Mouse (Mus musculus): Measurements from ENCODE around the gene Galnt7. TPM values are rescaled to one million over a fixed set of nuclear protein-coding genes. Genes with fewer than 3 reads are reported as not detected.

Galnt7 gene
- polyA plus RNA-seq, 1 experiment from 2014 or later: 25.6 TPM

GRCm38 (mm10) chr8:57585128-57585442 lies 67.7 kb downstream of the Galnt7 start:
- Histone ChIP-seq H3K9ac (ENCODE audit: low read depth, low read length) (no peak overlapping the region), H3K27ac (ENCODE audit: low read depth, low read length) (no peak overlapping the region), H3K4me2 (replicated peaks; ENCODE audit: low read depth, low read length) (no peak overlapping the region), H3K27me3 (ENCODE audit: control insufficient read depth, insufficient read depth, low read length) (no peaks in the 10 kb centered on the region), H3K4me1 (ENCODE audit: control insufficient read depth, insufficient read depth, low read length) (no peaks in the 10 kb centered on the region), H3K36me3 (ENCODE audit: control insufficient read depth, insufficient read depth, low read length) (no peaks in the 10 kb centered on the region; the same call in 1 of the 2 replicates), H3K9me3 (ENCODE audit: control insufficient read depth, low read length) (no peaks in the 10 kb centered on the region), H3K4me3 (ENCODE audit: low read length) (no peak overlapping the region)
- ATAC-seq (ENCODE audit: low FRiP score, low TSS enrichment): no peak
- 93% methylated on average over 5 of the region's 5 CpGs for whole genome bisulfite sequencing

GRCm38 (mm10) chr8:57584416-57585127 lies 68.3 kb downstream of the Galnt7 start:
- Histone ChIP-seq H3K36me3 (ENCODE audit: control insufficient read depth, insufficient read depth, low read length) (no peaks in the 10 kb centered on the region; the same call in 1 of the 2 replicates), H3K9ac (ENCODE audit: low read depth, low read length) (no peak overlapping the region), H3K4me2 (replicated peaks; ENCODE audit: low read depth, low read length) (no peak overlapping the region), H3K9me3 (ENCODE audit: control insufficient read depth, low read length) (no peaks in the 10 kb centered on the region), H3K4me1 (ENCODE audit: control insufficient read depth, insufficient read depth, low read length) (no peaks in the 10 kb centered on the region), H3K27ac (ENCODE audit: low read depth, low read length) (no peak overlapping the region), H3K4me3 (ENCODE audit: low read length) (no peak overlapping the region), H3K27me3 (ENCODE audit: control insufficient read depth, insufficient read depth, low read length) (no peaks in the 10 kb centered on the region)
- no peak for ATAC-seq (ENCODE audit: low FRiP score, low TSS enrichment)
- WGBS: 88% methylated on average over 8 of the region's 8 CpGs

GRCm38 (mm10) chr8:57579845-57580244 lies 73.0 kb downstream of the Galnt7 start:
- Histone ChIP-seq H3K9ac (ENCODE audit: low read depth, low read length) (no peak overlapping the region), H3K4me1 (ENCODE audit: control insufficient read depth, insufficient read depth, low read length) (no peaks in the 10 kb centered on the region), H3K36me3 (ENCODE audit: control insufficient read depth, insufficient read depth, low read length) (no peaks in the 10 kb centered on the region; the same call in 1 of the 2 replicates), H3K27me3 (ENCODE audit: control insufficient read depth, insufficient read depth, low read length) (no peaks in the 10 kb centered on the region), H3K4me2 (replicated peaks; ENCODE audit: low read depth, low read length) (no peak overlapping the region), H3K27ac (ENCODE audit: low read depth, low read length) (no peak overlapping the region), H3K4me3 (ENCODE audit: low read length) (no peak overlapping the region), H3K9me3 (ENCODE audit: control insufficient read depth, low read length) (no peaks in the 10 kb centered on the region)
- peak; percentile 52; the same call in 1 of the 2 replicates for ATAC-seq (ENCODE audit: low FRiP score, low TSS enrichment)
- WGBS: 82% methylated on average over 6 of the region's 6 CpGs

GRCm38 (mm10) chr8:57577301-57577700 lies 75.5 kb downstream of the Galnt7 start:
- H3K36me3 ChIP-seq (ENCODE audit: control insufficient read depth, insufficient read depth, low read length): no peaks in the 10 kb centered on the region
- 84% methylated on average over 5 of the region's 5 CpGs for WGBS
- H3K4me3 ChIP-seq (ENCODE audit: low read length): no peak overlapping the region
- H3K9me3 ChIP-seq (ENCODE audit: control insufficient read depth, low read length): no peaks in the 10 kb centered on the region
- no peak overlapping the region for H3K9ac ChIP-seq (ENCODE audit: low read depth, low read length)
- H3K27me3 ChIP-seq (ENCODE audit: control insufficient read depth, insufficient read depth, low read length): no peaks in the 10 kb centered on the region
- no peaks in the 10 kb centered on the region for H3K4me1 ChIP-seq (ENCODE audit: control insufficient read depth, insufficient read depth, low read length)
- no peak overlapping the region for H3K27ac ChIP-seq (ENCODE audit: low read depth, low read length)
- H3K4me2 ChIP-seq (replicated peaks; ENCODE audit: low read depth, low read length): no peak overlapping the region
- no peak for ATAC-seq (ENCODE audit: low FRiP score, low TSS enrichment)

- ATAC-seq (ENCODE audit: low FRiP score, low TSS enrichment): peak; percentile 75; the same call in 1 of the 2 replicates
Observed at GRCm38 (mm10) chr8:57576238-57576637, 76.6 kb downstream of the Galnt7 start.

GRCm38 (mm10) chr8:57575336-57575735 lies 77.5 kb downstream of the Galnt7 start:
- no peak for ATAC-seq (ENCODE audit: low FRiP score, low TSS enrichment)
- WGBS: 92% methylated on average over 9 of the region's 9 CpGs
- no peak overlapping the region for H3K4me3 ChIP-seq (ENCODE audit: low read length)
- no peaks in the 10 kb centered on the region for H3K4me1 ChIP-seq (ENCODE audit: control insufficient read depth, insufficient read depth, low read length)
- H3K27ac ChIP-seq (ENCODE audit: low read depth, low read length): no peak overlapping the region
- no peaks in the 10 kb centered on the region for H3K36me3 ChIP-seq (ENCODE audit: control insufficient read depth, insufficient read depth, low read length)
- H3K4me2 ChIP-seq (replicated peaks; ENCODE audit: low read depth, low read length): no peak overlapping the region
- H3K9ac ChIP-seq (ENCODE audit: low read depth, low read length): no peak overlapping the region
- no peaks in the 10 kb centered on the region for H3K9me3 ChIP-seq (ENCODE audit: control insufficient read depth, low read length)
- no peaks in the 10 kb centered on the region for H3K27me3 ChIP-seq (ENCODE audit: control insufficient read depth, insufficient read depth, low read length)

More at GRCm38 (mm10) chr8:57576238-57576637, 76.6 kb downstream of the Galnt7 start:
- H3K9me3 ChIP-seq (ENCODE audit: control insufficient read depth, low read length): no peaks in the 10 kb centered on the region
- no peaks in the 10 kb centered on the region for H3K4me1 ChIP-seq (ENCODE audit: control insufficient read depth, insufficient read depth, low read length)
- H3K36me3 ChIP-seq (ENCODE audit: control insufficient read depth, insufficient read depth, low read length): no peaks in the 10 kb centered on the region
- no peak overlapping the region for H3K4me2 ChIP-seq (replicated peaks; ENCODE audit: low read depth, low read length)
- H3K27me3 ChIP-seq (ENCODE audit: control insufficient read depth, insufficient read depth, low read length): no peaks in the 10 kb centered on the region
- H3K4me3 ChIP-seq (ENCODE audit: low read length): no peak overlapping the region
- no peak overlapping the region for H3K27ac ChIP-seq (ENCODE audit: low read depth, low read length)
- 57% methylated on average over 7 of the region's 7 CpGs for WGBS
- no peak overlapping the region for H3K9ac ChIP-seq (ENCODE audit: low read depth, low read length)

- Histone ChIP-seq H3K36me3 (ENCODE audit: control insufficient read depth, insufficient read depth, low read length) (no peaks in the 10 kb centered on the region), H3K9ac (ENCODE audit: low read depth, low read length) (no peak overlapping the region), H3K27ac (ENCODE audit: low read depth, low read length) (no peak overlapping the region), H3K9me3 (ENCODE audit: control insufficient read depth, low read length) (no peaks in the 10 kb centered on the region), H3K27me3 (ENCODE audit: control insufficient read depth, insufficient read depth, low read length) (no peaks in the 10 kb centered on the region), H3K4me3 (ENCODE audit: low read length) (no peak overlapping the region), H3K4me2 (replicated peaks; ENCODE audit: low read depth, low read length) (no peak overlapping the region), H3K4me1 (ENCODE audit: control insufficient read depth, insufficient read depth, low read length) (no peaks in the 10 kb centered on the region)
- 9% methylated on average over 7 of the region's 7 CpGs for WGBS
- peak; percentile 68; the same call in 1 of the 2 replicates for ATAC-seq (ENCODE audit: low FRiP score, low TSS enrichment)
Observed at GRCm38 (mm10) chr8:57574398-57574797, 78.4 kb downstream of the Galnt7 start.

GRCm38 (mm10) chr8:57573844-57574243 lies 79.0 kb downstream of the Galnt7 start:
- WGBS: 85% methylated on average over 6 of the region's 6 CpGs
- ATAC-seq (ENCODE audit: low FRiP score, low TSS enrichment): no peak
- H3K9ac ChIP-seq (ENCODE audit: low read depth, low read length): no peak overlapping the region

GRCm38 (mm10) chr8:57569886-57570285 lies 82.9 kb downstream of the Galnt7 start:
- H3K4me2 ChIP-seq (replicated peaks; ENCODE audit: low read depth, low read length): no peak overlapping the region
- ATAC-seq (ENCODE audit: low FRiP score, low TSS enrichment): no peak

More at GRCm38 (mm10) chr8:57573844-57574243, 79.0 kb downstream of the Galnt7 start:
- Histone ChIP-seq H3K4me2 (replicated peaks; ENCODE audit: low read depth, low read length) (no peak overlapping the region), H3K27me3 (ENCODE audit: control insufficient read depth, insufficient read depth, low read length) (no peaks in the 10 kb centered on the region), H3K4me1 (ENCODE audit: control insufficient read depth, insufficient read depth, low read length) (no peaks in the 10 kb centered on the region), H3K27ac (ENCODE audit: low read depth, low read length) (no peak overlapping the region), H3K36me3 (ENCODE audit: control insufficient read depth, insufficient read depth, low read length) (no peaks in the 10 kb centered on the region), H3K4me3 (ENCODE audit: low read length) (no peak overlapping the region), H3K9me3 (ENCODE audit: control insufficient read depth, low read length) (no peaks in the 10 kb centered on the region)

More at GRCm38 (mm10) chr8:57569886-57570285, 82.9 kb downstream of the Galnt7 start:
- no peak overlapping the region for H3K4me3 ChIP-seq (ENCODE audit: low read length)
- H3K27ac ChIP-seq (ENCODE audit: low read depth, low read length): no peak overlapping the region
- H3K4me1 ChIP-seq (ENCODE audit: control insufficient read depth, insufficient read depth, low read length): no peaks in the 10 kb centered on the region
- no peaks in the 10 kb centered on the region for H3K9me3 ChIP-seq (ENCODE audit: control insufficient read depth, low read length)
- no peak overlapping the region for H3K9ac ChIP-seq (ENCODE audit: low read depth, low read length)
- 79% methylated on average over 6 of the region's 6 CpGs for WGBS
- no peaks in the 10 kb centered on the region for H3K27me3 ChIP-seq (ENCODE audit: control insufficient read depth, insufficient read depth, low read length)
- no peaks in the 10 kb centered on the region for H3K36me3 ChIP-seq (ENCODE audit: control insufficient read depth, insufficient read depth, low read length)
